Mouse (Mus musculus) midbrain, embryonic 12.5 days (tissue): Measurements from ENCODE around the gene Hirip3. TPM values are rescaled to one million over a fixed set of nuclear protein-coding genes. Genes with fewer than 3 reads are reported as not detected.
A peak's percentile ranks its signal among the peaks of the same experiment; 100 is the strongest.

Experiments
- ATAC-seq: fragments of 200-750 bp; cut with Nextera tagmentation; 2 replicates; pipeline ENCODE4 v1.8.0; 2017; ENCODE audit warnings: low read depth, moderate TSS enrichment, moderate library complexity; ENCODE audit not compliant: low FRiP score
- H3K27ac ChIP-seq: fragments of 300-500 bp; sonication (generic); replicated peaks from 2 replicates; pipeline ENCODE4 v1.5.1; 2016; ENCODE audit warnings: mild to moderate bottlenecking
- H3K27me3 ChIP-seq: fragments of 300-500 bp; sonication (generic); 2 replicates; pipeline ENCODE4 v1.6.1; 2016; ENCODE audit warnings: mild to moderate bottlenecking
- H3K36me3 ChIP-seq: fragments of 300-500 bp; sonication (generic); 2 replicates; pipeline ENCODE4 v1.6.1; 2016
- H3K4me1 ChIP-seq: fragments of 300-500 bp; sonication (generic); 2 replicates; pipeline ENCODE4 v1.6.1; 2016
- H3K4me2 ChIP-seq: fragments of 300-500 bp; sonication (generic); replicated peaks from 2 replicates; pipeline ENCODE4 v1.6.1; 2016; ENCODE audit warnings: mild to moderate bottlenecking, moderate library complexity
- H3K4me3 ChIP-seq: fragments of 300-500 bp; sonication (generic); 2 replicates; pipeline ENCODE4 v1.5.1; 2016; ENCODE audit warnings: mild to moderate bottlenecking
- H3K9ac ChIP-seq: fragments of 300-500 bp; sonication (generic); replicated peaks from 2 replicates; pipeline ENCODE4 v1.6.1; 2016; ENCODE audit warnings: mild to moderate bottlenecking, moderate library complexity
- H3K9me3 ChIP-seq: fragments of 300-500 bp; sonication (generic); 2 replicates; pipeline ENCODE4 v1.6.1; 2016; ENCODE audit warnings: mild to moderate bottlenecking
- WGBS: fragments of 180-500 bp; shearing (Covaris S2); methylation state at CpG from one replicate; pipeline ENCODE4 v1.1.7; 2016; 5-methylcytosine and 5-hydroxymethylcytosine counted together
- polyA plus RNA-seq: library from polyadenylated mRNA; unstranded; fragments of >200 nt; fragmentation: Nextera tagmentation; extraction: Ambion mirVana; gene quantifications from 2 replicates; pipeline ENCODE4 v1.2.1, GENCODE M21; 2016

The Hirip3 gene
- 43.1 and 51.6 TPM in 2 replicates for polyA plus RNA-seq

DNA sequence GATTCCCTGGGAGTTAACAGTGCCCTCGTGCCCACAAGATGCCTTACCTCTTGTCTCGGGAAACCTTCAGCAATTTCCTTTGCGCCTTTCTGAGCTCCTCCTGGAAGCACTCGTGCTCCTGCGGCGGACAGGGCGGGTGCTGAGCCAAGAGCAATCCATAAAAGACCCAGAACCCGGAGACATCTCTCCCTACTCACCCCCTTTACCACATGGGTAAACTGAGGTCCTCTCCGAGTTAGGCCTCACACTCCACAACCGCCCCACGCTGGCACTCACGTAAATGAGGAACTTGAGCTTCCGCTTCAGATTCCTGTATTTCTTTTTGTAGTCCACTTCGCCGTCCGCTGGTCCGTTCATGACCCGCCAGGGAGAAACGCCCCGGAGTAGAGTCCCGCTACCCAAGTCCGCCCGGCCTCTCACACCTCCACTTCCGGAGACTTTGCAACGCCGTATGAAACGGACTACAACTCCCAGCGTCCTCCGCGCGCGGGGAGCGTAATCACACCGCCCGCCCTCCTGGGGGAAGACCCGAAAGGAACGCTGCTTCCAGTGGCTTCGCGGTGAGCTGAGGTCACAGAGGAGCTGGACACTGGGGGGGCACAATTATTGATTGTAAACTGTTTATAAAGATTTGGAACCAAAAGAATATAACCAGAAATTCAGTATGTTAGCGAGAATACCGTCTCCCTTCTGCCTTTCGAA, at the start of gene Hirip3:
TSS of gene Hirip3 (plus strand) at position 544 of the 702 bp plus-strand sequence.
- Histone ChIP-seq H3K9me3 (no peaks in the 10 kb centered on the region), H3K27me3 (no peaks in the 10 kb centered on the region), H3K36me3 (peaks cover 60% of the 10 kb centered on the region), H3K27ac (peak within 1 kb of the TSS; percentile 84), H3K9ac (peak within 1 kb of the TSS; percentile 69), H3K4me1 (peaks cover 40% of the 10 kb centered on the region), H3K4me2 (peak within 1 kb of the TSS; percentile 81), H3K4me3 (peak within 1 kb of the TSS; percentile 59)
- WGBS = 3% methylated on average over 42 of the region's 42 CpGs
- ATAC-seq = peak; percentile 90

DNA sequence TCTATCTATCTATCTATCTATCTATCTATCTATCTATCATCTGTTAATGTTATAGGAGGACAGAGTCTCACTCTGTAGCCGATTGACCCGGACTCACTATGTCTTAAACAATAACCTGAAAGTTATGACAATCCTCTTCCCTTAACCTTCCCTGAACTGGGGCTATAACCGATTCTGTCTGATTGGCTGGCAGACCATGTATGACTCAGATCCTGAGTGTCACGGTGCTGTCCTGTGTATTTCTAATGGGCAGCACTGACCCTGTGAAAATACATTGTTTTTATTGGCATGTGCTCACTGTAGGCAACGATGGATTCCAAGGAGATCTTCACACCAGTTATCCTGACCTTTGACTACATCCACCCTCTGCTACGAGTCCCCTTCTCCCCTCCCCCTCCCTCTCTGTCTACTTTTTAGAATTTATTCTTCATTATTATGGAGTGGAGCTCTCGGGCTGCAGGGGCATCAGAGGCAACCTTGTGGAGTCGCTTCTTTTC, 46.0 kb upstream of the Hirip3 start:
- Histone ChIP-seq H3K9ac (no peak overlapping the region), H3K27ac (no peak overlapping the region), H3K27me3 (peaks cover 12% of the 10 kb centered on the region; the same call in 1 of the 2 replicates), H3K36me3 (no peaks in the 10 kb centered on the region), H3K4me1 (no peaks in the 10 kb centered on the region), H3K4me2 (no peak overlapping the region), H3K4me3 (no peak overlapping the region), H3K9me3 (peaks cover 4% of the 10 kb centered on the region; the same call in 1 of the 2 replicates)
- 59% methylated on average over 8 of the region's 8 CpGs for WGBS
- ATAC-seq = no peak

DNA sequence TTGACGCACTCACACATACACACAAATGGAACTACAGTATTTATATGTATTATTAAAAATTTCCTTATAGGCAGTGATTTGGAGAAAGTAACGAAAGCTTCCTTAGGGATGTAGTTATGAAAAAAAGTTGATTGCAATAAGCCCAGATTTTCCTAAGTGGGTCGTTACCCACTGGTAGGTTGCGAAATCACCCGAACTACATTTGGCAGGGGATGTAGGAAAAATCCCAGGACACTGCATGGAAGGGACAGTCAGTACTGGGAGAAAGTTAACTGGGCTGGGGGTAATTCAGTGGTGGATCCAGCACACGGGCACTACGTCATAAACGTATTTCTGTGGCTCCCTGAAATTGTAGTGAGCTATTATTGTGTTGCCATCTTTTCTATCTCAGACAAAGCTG, 45.3 kb upstream of the Hirip3 start:
- Histone ChIP-seq H3K4me2 (no peak overlapping the region), H3K27me3 (peaks cover 12% of the 10 kb centered on the region; the same call in 1 of the 2 replicates), H3K4me3 (no peak overlapping the region), H3K36me3 (no peaks in the 10 kb centered on the region), H3K9ac (no peak overlapping the region), H3K27ac (no peak overlapping the region), H3K9me3 (peaks cover 4% of the 10 kb centered on the region; the same call in 1 of the 2 replicates), H3K4me1 (no peaks in the 10 kb centered on the region)
- WGBS = 91% methylated on average over 8 of the region's 8 CpGs
- ATAC-seq = no peak

DNA sequence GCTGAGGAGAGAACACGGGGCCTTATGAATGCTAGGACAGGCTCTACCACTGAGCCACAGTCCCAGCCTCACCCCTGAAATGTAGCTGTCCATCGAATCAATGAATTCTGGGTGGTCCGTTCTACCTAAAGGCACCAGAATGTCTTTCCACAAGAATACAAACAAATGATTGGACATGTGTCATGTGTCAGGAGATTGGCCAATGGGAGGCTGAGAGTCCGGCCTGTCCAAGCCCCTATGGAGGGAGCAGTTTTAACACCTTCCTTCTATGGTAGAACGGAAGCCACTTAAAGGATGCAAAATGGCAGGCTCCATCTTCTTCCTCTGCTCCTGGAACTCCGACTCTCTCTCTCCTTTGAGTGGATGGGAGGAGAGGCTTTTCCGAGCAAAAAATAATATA, 44.2 kb upstream of the Hirip3 start:
- H3K36me3 ChIP-seq = no peaks in the 10 kb centered on the region
- no peak overlapping the region for H3K4me3 ChIP-seq
- 84% methylated on average over 7 of the region's 7 CpGs for WGBS
- no peak overlapping the region for H3K9ac ChIP-seq
- H3K27me3 ChIP-seq = 0 out of 2 replicates have a peak, but pooled peaks cover 5% of the 10 kb centered on the region
- peaks cover 8% of the 10 kb centered on the region for H3K4me1 ChIP-seq
- no peak for ATAC-seq
- H3K27ac ChIP-seq = no peak overlapping the region
- H3K4me2 ChIP-seq = no peak overlapping the region
- peaks cover 4% of the 10 kb centered on the region; the same call in 1 of the 2 replicates for H3K9me3 ChIP-seq

DNA sequence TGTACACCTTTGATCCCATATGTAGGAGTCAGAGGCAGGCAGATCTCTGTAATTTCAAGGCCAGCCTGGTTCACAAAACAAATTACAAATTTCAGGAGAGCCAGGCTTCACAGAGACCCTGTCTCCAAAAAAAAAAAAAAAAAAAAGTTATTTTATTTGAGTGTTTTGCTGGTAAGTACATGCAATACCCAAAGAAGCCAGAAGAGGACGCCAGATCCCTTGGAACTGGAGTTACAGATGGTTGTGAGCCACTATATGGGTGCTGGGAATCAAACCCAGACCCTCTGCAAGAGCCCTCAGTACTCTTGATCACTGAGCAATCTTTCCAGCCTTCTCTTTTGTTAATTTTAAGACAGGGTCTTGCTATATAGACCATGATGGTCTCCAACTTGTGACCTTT, 43.0 kb upstream of the Hirip3 start:
- no peaks in the 10 kb centered on the region for H3K36me3 ChIP-seq
- 29% methylated on average over 1 of the region's 1 CpGs for WGBS
- H3K27ac ChIP-seq = no peak overlapping the region
- no peak overlapping the region for H3K4me2 ChIP-seq
- peaks cover 16% of the 10 kb centered on the region for H3K4me1 ChIP-seq
- H3K9ac ChIP-seq = no peak overlapping the region
- ATAC-seq = no peak
- peaks cover 4% of the 10 kb centered on the region; the same call in 1 of the 2 replicates for H3K9me3 ChIP-seq
- no peak overlapping the region for H3K4me3 ChIP-seq
- H3K27me3 ChIP-seq = 0 out of 2 replicates have a peak, but pooled peaks cover 2% of the 10 kb centered on the region

DNA sequence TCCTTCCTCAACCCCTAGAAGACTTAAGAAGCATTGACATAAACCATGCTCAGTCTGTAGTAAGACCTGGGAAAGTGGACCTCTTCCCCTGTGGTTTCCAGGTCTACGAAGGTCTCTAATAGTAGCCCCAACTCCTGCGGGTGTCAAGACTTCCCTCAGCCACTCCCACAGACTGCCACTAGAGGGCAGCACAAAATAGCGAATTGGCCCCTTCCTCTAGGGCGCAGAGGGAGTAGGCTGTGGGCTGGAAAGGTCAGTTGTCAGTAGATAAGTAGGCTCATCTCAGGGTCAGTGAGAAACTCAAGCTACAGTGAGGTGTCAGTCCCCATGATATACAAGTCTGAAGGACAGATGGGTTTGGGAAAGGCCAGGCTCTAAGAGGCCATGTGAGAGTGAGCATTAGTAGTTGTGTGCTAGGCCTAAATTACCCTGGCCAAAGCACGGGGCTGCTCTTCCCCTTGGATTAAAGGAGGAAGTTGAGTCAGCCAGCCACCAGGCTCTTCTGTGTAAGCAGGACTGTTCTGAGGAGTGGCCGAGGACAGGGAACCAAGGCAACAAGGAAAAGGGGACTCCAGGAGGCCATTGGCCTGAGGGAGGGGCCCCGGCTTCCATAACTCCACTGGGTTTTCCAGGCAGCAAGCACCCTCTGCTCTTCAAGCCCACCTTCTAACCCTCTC, 39.8 kb upstream of the Hirip3 start:
- Histone ChIP-seq H3K4me3 (no peak overlapping the region), H3K4me2 (peak overlapping the region; percentile 76), H3K4me1 (peaks cover 34% of the 10 kb centered on the region), H3K27me3 (peaks cover 11% of the 10 kb centered on the region), H3K27ac (peak overlapping the region; percentile 84; the same call in 1 of the 2 replicates), H3K9me3 (peaks cover 4% of the 10 kb centered on the region; the same call in 1 of the 2 replicates), H3K9ac (peak overlapping the region; percentile 75; the same call in 1 of the 2 replicates), H3K36me3 (no peaks in the 10 kb centered on the region)
- ATAC-seq = 0 out of 2 replicates have a peak, but pooled peaks have one; percentile 18
- 21% methylated on average over 7 of the region's 7 CpGs for WGBS

DNA sequence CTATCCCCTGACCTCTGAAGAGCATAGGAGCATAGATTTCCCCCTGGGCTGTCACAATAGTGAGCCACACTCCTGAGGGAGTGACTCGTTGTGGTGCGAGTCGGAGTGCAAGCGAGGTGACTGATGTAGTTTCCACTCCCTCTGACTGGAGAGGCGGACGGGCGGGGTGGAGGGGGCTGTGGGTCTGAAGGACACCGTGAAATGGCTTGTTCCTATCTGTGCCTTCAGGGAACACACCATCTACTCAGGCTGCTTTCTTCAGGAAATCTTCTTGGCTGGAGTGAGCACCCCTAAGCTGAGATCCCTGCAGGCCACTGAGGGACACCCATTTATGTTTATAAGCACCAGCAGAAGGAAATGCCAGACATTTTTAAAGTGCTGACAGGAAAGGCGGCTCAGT, 39.0 kb upstream of the Hirip3 start:
- peak overlapping the region; percentile 76 for H3K4me2 ChIP-seq
- 18% methylated on average over 9 of the region's 9 CpGs for WGBS
- H3K4me1 ChIP-seq = peaks cover 34% of the 10 kb centered on the region
- H3K27me3 ChIP-seq = peaks cover 11% of the 10 kb centered on the region
- ATAC-seq = 0 out of 2 replicates have a peak, but pooled peaks have one; percentile 14
- H3K9ac ChIP-seq = peak overlapping the region; percentile 75
- peaks cover 4% of the 10 kb centered on the region; the same call in 1 of the 2 replicates for H3K9me3 ChIP-seq
- peak overlapping the region; percentile 84 for H3K27ac ChIP-seq
- peaks cover 4% of the 10 kb centered on the region; the same call in 1 of the 2 replicates for H3K36me3 ChIP-seq
- peak overlapping the region; percentile 58 for H3K4me3 ChIP-seq

DNA sequence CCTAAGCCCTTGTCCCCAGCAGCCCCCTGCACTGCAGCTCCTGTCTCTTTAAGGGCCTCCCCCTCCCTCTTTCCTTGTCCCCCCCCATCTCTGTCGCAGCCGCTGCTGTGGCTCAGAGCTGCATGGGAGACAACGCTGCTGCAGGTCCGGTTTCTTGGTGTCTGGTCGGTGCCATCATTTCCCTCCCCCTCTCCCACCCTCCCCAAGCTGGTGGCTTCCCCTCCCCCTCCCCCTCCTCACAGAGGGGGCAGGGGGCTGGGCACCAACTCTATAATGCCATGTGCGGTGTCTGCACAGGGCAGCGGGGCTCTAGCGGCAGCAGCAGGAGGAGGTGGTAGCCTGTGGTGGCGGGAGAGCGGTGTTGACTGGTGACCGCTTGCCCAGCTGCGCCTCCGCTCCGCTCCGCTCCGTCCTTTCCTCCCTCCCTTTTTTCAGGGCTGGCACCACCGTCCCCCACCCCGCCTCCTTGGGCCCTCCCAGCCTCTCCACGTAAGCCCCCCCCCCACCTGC, 38.5 kb upstream of the Hirip3 start:
- H3K9me3 ChIP-seq = peaks cover 4% of the 10 kb centered on the region; the same call in 1 of the 2 replicates
- H3K4me3 ChIP-seq = peak overlapping the region; percentile 58
- H3K4me2 ChIP-seq = peak overlapping the region; percentile 76
- H3K27me3 ChIP-seq = peaks cover 11% of the 10 kb centered on the region
- H3K36me3 ChIP-seq = peaks cover 7% of the 10 kb centered on the region; the same call in 1 of the 2 replicates
- ATAC-seq = peak; percentile 82
- peak overlapping the region; percentile 84 for H3K27ac ChIP-seq
- peaks cover 34% of the 10 kb centered on the region for H3K4me1 ChIP-seq
- WGBS = 0% methylated on average over 8 of the region's 19 CpGs
- H3K9ac ChIP-seq = peak overlapping the region; percentile 75

DNA sequence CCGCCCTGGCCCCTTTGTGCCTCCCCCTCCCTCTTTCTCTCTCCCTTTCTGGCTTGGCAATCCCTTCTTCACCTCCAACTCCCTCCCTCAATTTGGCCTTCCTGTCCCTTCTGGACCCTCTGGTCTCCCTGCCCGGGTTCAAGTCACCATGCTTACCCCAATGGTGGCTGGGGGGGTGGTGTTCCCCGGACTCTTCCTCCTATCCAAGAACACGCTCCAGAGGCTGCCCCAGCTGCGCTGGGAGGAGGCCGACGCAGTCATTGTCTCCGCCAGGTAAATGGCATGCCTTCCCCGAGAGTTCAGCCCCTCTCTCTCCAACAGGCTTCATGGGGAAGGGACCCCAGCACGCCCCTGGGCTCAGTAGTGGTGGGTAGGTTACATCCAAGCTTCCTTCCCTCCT, 37.8 kb upstream of the Hirip3 start:
- WGBS = 7% methylated on average over 10 of the region's 10 CpGs
- peak overlapping the region; percentile 84 for H3K27ac ChIP-seq
- peaks cover 34% of the 10 kb centered on the region for H3K4me1 ChIP-seq
- ATAC-seq = peak; percentile 28
- peaks cover 2% of the 10 kb centered on the region; the same call in 1 of the 2 replicates for H3K9me3 ChIP-seq
- peak overlapping the region; percentile 75 for H3K9ac ChIP-seq
- H3K36me3 ChIP-seq = peaks cover 13% of the 10 kb centered on the region; the same call in 1 of the 2 replicates
- peak overlapping the region; percentile 58 for H3K4me3 ChIP-seq
- peaks cover 17% of the 10 kb centered on the region for H3K27me3 ChIP-seq
- H3K4me2 ChIP-seq = peak overlapping the region; percentile 76

DNA sequence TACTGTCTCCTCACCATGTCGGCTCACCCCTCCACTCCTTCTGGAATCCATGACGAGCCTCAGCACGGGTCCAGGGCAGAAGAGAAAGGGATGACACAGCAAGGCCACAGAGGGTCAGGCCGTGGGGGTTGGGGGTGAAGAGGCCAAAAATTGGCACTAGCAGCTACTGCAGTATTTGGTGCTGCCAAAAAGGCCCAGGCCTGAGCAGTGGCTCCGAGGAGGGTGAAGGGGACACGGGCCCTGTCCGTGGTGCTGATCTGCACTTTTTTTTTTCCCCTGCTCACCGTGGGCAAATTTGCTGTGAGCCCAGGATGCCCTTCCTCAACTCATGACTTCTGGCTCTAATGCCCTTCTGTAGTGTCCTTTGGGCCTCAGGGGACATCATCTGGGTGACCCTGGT, 36.4 kb upstream of the Hirip3 start:
- WGBS = 22% methylated on average over 8 of the region's 8 CpGs
- peaks cover 18% of the 10 kb centered on the region; the same call in 1 of the 2 replicates for H3K36me3 ChIP-seq
- ATAC-seq = no peak
- H3K9me3 ChIP-seq = no peaks in the 10 kb centered on the region
- peaks cover 17% of the 10 kb centered on the region for H3K27me3 ChIP-seq
- H3K4me2 ChIP-seq = peak overlapping the region; percentile 76
- no peak overlapping the region; the same call in 1 of the 2 replicates for H3K27ac ChIP-seq
- H3K4me3 ChIP-seq = 0 out of 2 replicates have a peak overlapping the region, but pooled peaks have one; percentile 9
- H3K4me1 ChIP-seq = peaks cover 37% of the 10 kb centered on the region
- no peak overlapping the region for H3K9ac ChIP-seq

DNA sequence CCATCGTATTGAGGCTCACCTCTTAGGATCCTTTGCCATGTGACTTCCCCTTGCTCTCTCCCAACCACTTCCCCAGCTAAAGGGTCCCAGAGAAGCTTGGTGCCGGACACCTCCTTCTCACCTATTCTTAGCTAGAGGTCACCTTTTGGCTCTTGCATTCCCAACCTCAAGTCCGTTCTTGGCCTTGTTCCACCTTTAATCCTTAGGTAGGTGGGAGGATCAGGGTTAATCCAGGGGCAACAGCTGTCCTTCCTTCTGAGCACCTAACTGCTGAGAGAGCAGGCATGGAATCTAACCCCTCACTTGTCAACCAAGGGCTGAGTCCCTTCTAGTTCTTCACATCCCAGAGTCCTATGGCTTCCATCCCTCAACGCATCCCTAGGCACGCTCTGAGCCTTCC, 35.8 kb upstream of the Hirip3 start:
- Histone ChIP-seq H3K27me3 (peaks cover 17% of the 10 kb centered on the region), H3K4me1 (peaks cover 37% of the 10 kb centered on the region), H3K4me3 (no peak overlapping the region), H3K9me3 (no peaks in the 10 kb centered on the region), H3K36me3 (peaks cover 18% of the 10 kb centered on the region; the same call in 1 of the 2 replicates), H3K4me2 (no peak overlapping the region), H3K9ac (no peak overlapping the region), H3K27ac (no peak overlapping the region)
- ATAC-seq = no peak
- WGBS = 77% methylated on average over 5 of the region's 5 CpGs
